Mouse (Mus musculus) lung, postnatal 0 days (tissue): ENCODE data around the gene Olfr697. TPM values are rescaled to one million over a fixed set of nuclear protein-coding genes. Genes with fewer than 3 reads are reported as not detected.
"Not testable (repeated sequence)": the region's sequence is repeated elsewhere in the genome, so short reads cannot be mapped to it uniquely, and the experiment has no call there.

Experiments
- ATAC-seq: fragments of 200-750 bp; cut with Nextera tagmentation; 2 replicates; pipeline ENCODE4 v1.8.0; 2017; ENCODE audit warnings: moderate library complexity
- DNase-seq: peaks from one replicate; pipeline ENCODE4 v3.0.0-alpha.2; 2016; ENCODE audit warnings: low spot score
- H3K27ac ChIP-seq: fragments of 300-500 bp; sonication (generic); 2 replicates; pipeline ENCODE4 v1.5.1; 2014; ENCODE audit warnings: antibody characterized with exemption, mild to moderate bottlenecking, low read length, mixed read lengths
- H3K27me3 ChIP-seq: fragments of 300-500 bp; sonication (generic); replicated peaks from 2 replicates; pipeline ENCODE4 v1.6.1; 2014; ENCODE audit warnings: low read length, mixed read lengths; ENCODE audit not compliant: insufficient read depth
- H3K36me3 ChIP-seq: fragments of 300-500 bp; sonication (generic); 2 replicates; pipeline ENCODE4 v1.6.1; 2014; ENCODE audit warnings: low read length, mixed read lengths; ENCODE audit not compliant: insufficient read depth
- H3K4me1 ChIP-seq: fragments of 300-500 bp; sonication (generic); 2 replicates; pipeline ENCODE4 v1.6.1; 2014; ENCODE audit warnings: antibody characterized with exemption, low read depth, low read length, mixed read lengths; ENCODE audit not compliant: insufficient read depth
- H3K4me2 ChIP-seq: fragments of 300-500 bp; sonication (generic); replicated peaks from 2 replicates; pipeline ENCODE4 v1.6.1; 2014; ENCODE audit warnings: low read depth, mild to moderate bottlenecking, low read length, moderate library complexity, mixed read lengths
- H3K4me3 ChIP-seq: fragments of 300-500 bp; sonication (generic); 2 replicates; pipeline ENCODE4 v1.5.1; 2014; ENCODE audit warnings: low read depth, low read length
- H3K9ac ChIP-seq: fragments of 300-500 bp; sonication (generic); replicated peaks from 2 replicates; pipeline ENCODE4 v1.6.1; 2014; ENCODE audit warnings: low read depth, mild to moderate bottlenecking
- H3K9me3 ChIP-seq: fragments of 300-500 bp; sonication (generic); 2 replicates; pipeline ENCODE4 v1.6.1; 2016; ENCODE audit warnings: low read length, mixed read lengths
- CTCF ChIP-seq: IDR thresholded peaks from 2 replicates; pipeline ENCODE4 v1.5.1; 2016; ENCODE audit warnings: antibody characterized with exemption, mild to moderate bottlenecking
- EP300 ChIP-seq: IDR thresholded peaks from 2 replicates; pipeline ENCODE4 v1.6.1; 2016; ENCODE audit warnings: antibody characterized with exemption, mild to moderate bottlenecking, control low read depth
- WGBS: fragments of 180-500 bp; shearing (Covaris S2); extraction: QIAGEN DNeasy Blood & Tissue Kit; methylation state at CpG from one replicate; pipeline ENCODE4 v1.1.7; 2014; 5-methylcytosine and 5-hydroxymethylcytosine counted together
- polyA plus RNA-seq: library from polyadenylated mRNA; unstranded; fragments of >200 nt; fragmentation: Nextera tagmentation; extraction: Ambion mirVana; gene quantifications from 2 replicates; pipeline ENCODE4 v1.2.1, GENCODE M21; 2015

Gene Olfr697
- not detected in 2 replicates for polyA plus RNA-seq

GRCm38 (mm10) chr7:106742343-106742742 lies at the start of gene Olfr697:
Olfr697 (minus strand) TSS chr7:106742443.
- ATAC-seq (no peak), DNase-seq (no peak)
- Histone ChIP-seq H3K27ac (no peak within 1 kb of the TSS), H3K36me3 (no peaks in the 10 kb centered on the region), H3K9me3 (no peaks in the 10 kb centered on the region), H3K4me3 (no peak within 1 kb of the TSS), H3K4me2 (no peak within 1 kb of the TSS), H3K9ac (no peak within 1 kb of the TSS), H3K27me3 (no peaks in the 10 kb centered on the region), H3K4me1 (no peaks in the 10 kb centered on the region)
- 66% methylated on average over 1 of the region's 1 CpGs for WGBS
- TF ChIP-seq EP300 (no peak), CTCF (no peak)

- Histone ChIP-seq H3K36me3 (no peaks in the 10 kb centered on the region), H3K9me3 (no peaks in the 10 kb centered on the region), H3K9ac (no peak overlapping the region), H3K27me3 (no peaks in the 10 kb centered on the region), H3K4me3 (no peak overlapping the region), H3K4me2 (no peak overlapping the region), H3K4me1 (no peaks in the 10 kb centered on the region), H3K27ac (no peak overlapping the region)
- DNase-seq (no peak), ATAC-seq (no peak)
- no peak for TF ChIP-seq EP300
- TF ChIP-seq CTCF: no peak
Measured at GRCm38 (mm10) chr7:106788330-106788729, 46.1 kb upstream of the Olfr697 start.

GRCm38 (mm10) chr7:106761008-106761407 lies 18.8 kb upstream of the Olfr697 start:
- WGBS: 77% methylated on average over 2 of the region's 2 CpGs
- DNase-seq, H3K4me3 ChIP-seq, H3K9me3 ChIP-seq, H3K4me2 ChIP-seq, H3K27ac ChIP-seq, H3K27me3 ChIP-seq, H3K36me3 ChIP-seq, H3K4me1 ChIP-seq, H3K9ac ChIP-seq, ATAC-seq: not testable (repeated sequence)

- WGBS: 81% methylated on average over 2 of the region's 2 CpGs
- no peaks in the 10 kb centered on the region for H3K9me3 ChIP-seq
- no peaks in the 10 kb centered on the region for H3K36me3 ChIP-seq
- no peak overlapping the region for H3K4me3 ChIP-seq
- no peak for TF ChIP-seq EP300
- no peak for TF ChIP-seq CTCF
- no peak overlapping the region for H3K9ac ChIP-seq
- no peaks in the 10 kb centered on the region for H3K4me1 ChIP-seq
- H3K27me3 ChIP-seq: no peaks in the 10 kb centered on the region
- no peak overlapping the region for H3K4me2 ChIP-seq
- H3K27ac ChIP-seq: no peak overlapping the region
- ATAC-seq: no peak
- peak; percentile 34 for DNase-seq
Measured at GRCm38 (mm10) chr7:106758800-106759199, 16.6 kb upstream of the Olfr697 start.

GRCm38 (mm10) chr7:106755297-106755696 lies 13.1 kb upstream of the Olfr697 start, which contains the start of gene Olfr698:
Olfr698 (minus strand) TSS chr7:106755397.
- H3K4me1 ChIP-seq: no peaks in the 10 kb centered on the region
- H3K9me3 ChIP-seq: no peaks in the 10 kb centered on the region
- no peak for DNase-seq
- no peak within 1 kb of the TSS for H3K9ac ChIP-seq
- H3K4me3 ChIP-seq: no peak within 1 kb of the TSS
- no peaks in the 10 kb centered on the region for H3K36me3 ChIP-seq
- no peak for ATAC-seq
- no peak within 1 kb of the TSS for H3K27ac ChIP-seq
- TF ChIP-seq CTCF (no peak), EP300 (no peak)
- H3K27me3 ChIP-seq: no peaks in the 10 kb centered on the region
- no peak within 1 kb of the TSS for H3K4me2 ChIP-seq

GRCm38 (mm10) chr7:106745811-106746210 lies 3.6 kb upstream of the Olfr697 start:
- 84% methylated on average over 5 of the region's 5 CpGs for WGBS
- no peak overlapping the region for H3K27ac ChIP-seq
- no peaks in the 10 kb centered on the region for H3K36me3 ChIP-seq
- H3K9ac ChIP-seq: no peak overlapping the region
- TF ChIP-seq EP300: no peak
- TF ChIP-seq CTCF: no peak
- H3K27me3 ChIP-seq: no peaks in the 10 kb centered on the region
- no peak for ATAC-seq
- no peaks in the 10 kb centered on the region for H3K9me3 ChIP-seq
- no peaks in the 10 kb centered on the region for H3K4me1 ChIP-seq
- no peak overlapping the region for H3K4me3 ChIP-seq
- DNase-seq: no peak
- H3K4me2 ChIP-seq: no peak overlapping the region

GRCm38 (mm10) chr7:106737028-106737427 lies 5.2 kb downstream of the Olfr697 start:
- Histone ChIP-seq H3K27ac (no peak overlapping the region), H3K4me3 (no peak overlapping the region), H3K36me3 (no peaks in the 10 kb centered on the region), H3K4me1 (no peaks in the 10 kb centered on the region), H3K9me3 (no peaks in the 10 kb centered on the region), H3K9ac (no peak overlapping the region), H3K4me2 (no peak overlapping the region), H3K27me3 (no peaks in the 10 kb centered on the region)
- ATAC-seq (no peak), DNase-seq (no peak)
- no peak for TF ChIP-seq CTCF
- no peak for TF ChIP-seq EP300
